Mouse (Mus musculus): Measurements from ENCODE around the gene Nup214.

Nup214 gene

GRCm38 (mm10) chr2:32047323-32047722 lies 73.1 kb downstream of the Nup214 start:
- no peak for DNase-seq

GRCm38 (mm10) chr2:32051791-32052190 lies 77.6 kb downstream of the Nup214 start:
- no peak for DNase-seq

GRCm38 (mm10) chr2:32052418-32052817 lies 78.2 kb downstream of the Nup214 start:
- DNase-seq: no peak

GRCm38 (mm10) chr2:32055357-32055965 lies 81.2 kb downstream of the Nup214 start:
- DNase-seq: peak; percentile 32

- no peak for DNase-seq
Observed at GRCm38 (mm10) chr2:32056524-32056923, 82.3 kb downstream of the Nup214 start.

- no peak for DNase-seq
Observed at GRCm38 (mm10) chr2:32057360-32057759, 83.1 kb downstream of the Nup214 start.

- no peak for DNase-seq
Observed at GRCm38 (mm10) chr2:32057794-32058193, 83.6 kb downstream of the Nup214 start.

GRCm38 (mm10) chr2:32058241-32058640 lies 84.0 kb downstream of the Nup214 start:
- DNase-seq: no peak

- DNase-seq: no peak
Observed at GRCm38 (mm10) chr2:32058716-32059115, 84.5 kb downstream of the Nup214 start.

GRCm38 (mm10) chr2:32059613-32060012 lies 85.4 kb downstream of the Nup214 start:
- no peak for DNase-seq

GRCm38 (mm10) chr2:32060228-32060805 lies 86.1 kb downstream of the Nup214 start:
- no peak for DNase-seq

GRCm38 (mm10) chr2:32061189-32061588 lies 87.0 kb downstream of the Nup214 start:
- no peak for DNase-seq

- no peak for DNase-seq
Observed at GRCm38 (mm10) chr2:32061722-32062505, 87.7 kb downstream of the Nup214 start.

- DNase-seq: no peak
Observed at GRCm38 (mm10) chr2:32062626-32063410, 88.6 kb downstream of the Nup214 start.

GRCm38 (mm10) chr2:32063451-32064151 lies 89.4 kb downstream of the Nup214 start:
- DNase-seq: no peak

- peak; percentile 44 for DNase-seq
Observed at GRCm38 (mm10) chr2:32064913-32065312, 90.7 kb downstream of the Nup214 start.

GRCm38 (mm10) chr2:32065371-32065791 lies 91.1 kb downstream of the Nup214 start:
- DNase-seq: no peak

GRCm38 (mm10) chr2:32066005-32066404 lies 91.8 kb downstream of the Nup214 start:
- DNase-seq: no peak

- no peak for DNase-seq
Observed at GRCm38 (mm10) chr2:32068811-32069607, 94.8 kb downstream of the Nup214 start.

- DNase-seq: no peak
Observed at GRCm38 (mm10) chr2:32070747-32071146, 96.5 kb downstream of the Nup214 start.

- no peak for DNase-seq
Observed at GRCm38 (mm10) chr2:32074404-32074803, 100.2 kb downstream of the Nup214 start.

GRCm38 (mm10) chr2:32075368-32075767 lies 101.1 kb downstream of the Nup214 start:
- DNase-seq: no peak

All from retina, postnatal 1 day (tissue).